Mouse (Mus musculus): ENCODE results near the gene Zfp219.
"Not testable (repeated sequence)": the region's sequence is repeated elsewhere in the genome, so short reads cannot be mapped to it uniquely, and the experiment has no call there.

The Zfp219 gene

GRCm38 (mm10) chr14:52020486-52021137 is at the start of gene Zfp219:
Gene Zfp219 (minus strand): TSS chr14:52020733.
- in situ Hi-C loops (cut with MseI, MboI): no loop called here

GRCm38 (mm10) chr14:52066135-52066534 is 45.6 kb upstream of the Zfp219 start:
- in situ Hi-C loops (cut with MseI, MboI): no loop called here

GRCm38 (mm10) chr14:52061798-52062197 is 41.3 kb upstream of the Zfp219 start:
- in situ Hi-C loops (cut with MseI, MboI): no loop called here

GRCm38 (mm10) chr14:52060800-52061199 is 40.3 kb upstream of the Zfp219 start:
- in situ Hi-C loops (cut with MseI, MboI): no loop called here

GRCm38 (mm10) chr14:52059982-52060381 is 39.4 kb upstream of the Zfp219 start:
- in situ Hi-C loops (cut with MseI, MboI): no loop called here

- in situ Hi-C loops (cut with MseI, MboI): not testable (repeated sequence)
Observed at GRCm38 (mm10) chr14:52052720-52053119, 32.2 kb upstream of the Zfp219 start.

- in situ Hi-C loops (cut with MseI, MboI): no loop called here
Observed at GRCm38 (mm10) chr14:52045966-52046565, 25.5 kb upstream of the Zfp219 start.

GRCm38 (mm10) chr14:52044901-52045678 is 24.6 kb upstream of the Zfp219 start:
- in situ Hi-C loops (cut with MseI, MboI): no loop called here

GRCm38 (mm10) chr14:52043446-52043845 is 22.9 kb upstream of the Zfp219 start:
- in situ Hi-C loops (cut with MseI, MboI): no loop called here

GRCm38 (mm10) chr14:52042359-52042758 is 21.8 kb upstream of the Zfp219 start, which contains the start of gene Olfr221:
Gene Olfr221 (minus strand): TSS chr14:52042459.
- in situ Hi-C loops (cut with MseI, MboI): not testable (repeated sequence)

GRCm38 (mm10) chr14:52039332-52039731 is 18.8 kb upstream of the Zfp219 start:
- in situ Hi-C loops (cut with MseI, MboI): no loop called here

- in situ Hi-C loops (cut with MseI, MboI): no loop called here
Observed at GRCm38 (mm10) chr14:52035926-52036325, 15.4 kb upstream of the Zfp219 start.

- in situ Hi-C loops (cut with MseI, MboI): no loop called here
Observed at GRCm38 (mm10) chr14:52026342-52026741, 5.8 kb upstream of the Zfp219 start.

GRCm38 (mm10) chr14:52024133-52024532 is 3.6 kb upstream of the Zfp219 start:
- in situ Hi-C loops (cut with MseI, MboI): no loop called here

GRCm38 (mm10) chr14:52022709-52023459 is 2.4 kb upstream of the Zfp219 start:
- in situ Hi-C loops (cut with MseI, MboI): no loop called here

GRCm38 (mm10) chr14:52022244-52022708 is 1.7 kb upstream of the Zfp219 start:
- in situ Hi-C loops (cut with MseI, MboI): no loop called here

GRCm38 (mm10) chr14:52021568-52022212 is 1.2 kb upstream of the Zfp219 start:
- in situ Hi-C loops (cut with MseI, MboI): no loop called here

- in situ Hi-C loops (cut with MseI, MboI): no loop called here
Observed at GRCm38 (mm10) chr14:52021138-52021529, 601 bp upstream of the Zfp219 start.

GRCm38 (mm10) chr14:52019590-52020340 is 768 bp downstream of the Zfp219 start:
- in situ Hi-C loops (cut with MseI, MboI): no loop called here

- in situ Hi-C loops (cut with MseI, MboI): no loop called here
Observed at GRCm38 (mm10) chr14:52019051-52019589, 1.4 kb downstream of the Zfp219 start.
